Mouse (Mus musculus): ENCODE data around the gene Sh3rf3. TPM values are rescaled to one million over a fixed set of nuclear protein-coding genes. Genes with fewer than 3 reads are reported as not detected.

Gene Sh3rf3
- polyA plus RNA-seq, 1 experiment: 0.95 TPM

DNA sequence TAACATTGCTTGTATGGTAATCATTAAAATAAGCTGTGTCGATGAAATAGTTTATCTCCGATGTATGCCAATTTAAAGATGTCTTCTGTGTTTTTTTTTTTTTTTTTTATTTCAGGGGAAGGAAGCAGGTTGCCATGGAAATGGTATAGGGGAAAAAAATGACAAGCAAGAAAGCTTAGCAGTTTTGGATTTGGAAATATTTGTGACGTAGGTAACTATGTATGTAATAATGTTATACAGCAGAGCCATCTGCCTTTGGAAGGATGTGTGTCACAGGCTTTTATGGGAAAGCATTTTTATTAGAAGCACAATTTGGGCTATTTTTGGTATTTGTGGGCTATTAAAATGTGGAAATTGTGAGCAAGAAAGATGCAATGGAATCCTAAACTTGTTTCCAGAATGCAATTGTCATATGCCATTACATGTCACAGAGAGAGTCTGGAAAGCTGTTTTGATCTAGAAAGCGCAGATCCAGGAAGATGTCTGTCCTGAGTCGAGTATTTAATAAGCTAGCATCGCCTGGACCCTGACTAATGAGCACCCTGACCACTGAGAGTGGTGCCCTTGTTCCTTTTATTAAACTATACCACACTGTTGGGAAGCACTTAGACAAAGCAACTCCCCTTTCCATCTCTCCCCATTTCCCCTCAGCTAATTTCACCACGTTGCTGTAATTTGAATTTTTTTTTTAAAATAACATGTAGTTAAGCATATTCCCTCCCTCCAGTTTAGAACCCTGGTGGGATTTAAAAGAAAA, 58.8 kb downstream of the Sh3rf3 start:
- Histone ChIP-seq H3K4me3 (ENCODE audit: insufficient read depth, low read depth, low read length) (no peak overlapping the region), H3K27ac (replicated peaks; ENCODE audit: low read depth, low read length) (no peak overlapping the region), H3K4me1 (ENCODE audit: control insufficient read depth, insufficient read depth, insufficient read length, low read length) (no peaks in the 10 kb centered on the region)

GRCm38 (mm10) chr10:58877835-58878234, 64.7 kb downstream of the Sh3rf3 start:
- Histone ChIP-seq H3K27ac (replicated peaks; ENCODE audit: low read depth, low read length) (no peak overlapping the region), H3K4me1 (ENCODE audit: control insufficient read depth, insufficient read depth, insufficient read length, low read length) (no peaks in the 10 kb centered on the region; the same call in 1 of the 2 replicates), H3K4me3 (ENCODE audit: insufficient read depth, low read depth, low read length) (no peak overlapping the region)

DNA sequence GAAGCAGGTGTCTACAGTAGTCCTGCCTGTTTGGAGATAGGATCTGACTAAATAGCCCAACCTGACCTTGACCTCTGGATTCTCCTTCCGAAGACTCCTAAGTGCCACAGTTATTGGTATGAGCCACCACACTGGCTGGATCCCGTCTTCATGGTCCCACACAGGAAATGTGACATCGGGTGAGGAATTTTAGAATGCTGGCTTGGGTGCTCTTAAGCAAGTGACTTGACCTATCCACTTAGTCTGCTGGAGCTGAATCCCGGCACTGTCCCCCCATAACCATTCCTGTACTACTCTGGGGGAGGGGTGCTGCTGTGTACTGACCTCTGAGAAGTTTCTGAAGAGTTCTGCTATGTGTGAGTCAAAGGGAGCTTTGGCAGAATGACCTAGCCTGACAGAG, 65.5 kb downstream of the Sh3rf3 start:
- Histone ChIP-seq H3K4me3 (ENCODE audit: insufficient read depth, low read depth, low read length) (no peak overlapping the region), H3K27ac (replicated peaks; ENCODE audit: low read depth, low read length) (no peak overlapping the region), H3K4me1 (ENCODE audit: control insufficient read depth, insufficient read depth, insufficient read length, low read length) (no peaks in the 10 kb centered on the region; the same call in 1 of the 2 replicates)

GRCm38 (mm10) chr10:58882741-58883140, 69.6 kb downstream of the Sh3rf3 start:
- no peaks in the 10 kb centered on the region; the same call in 1 of the 2 replicates for H3K4me1 ChIP-seq (ENCODE audit: control insufficient read depth, insufficient read depth, insufficient read length, low read length)
- H3K4me3 ChIP-seq (ENCODE audit: insufficient read depth, low read depth, low read length): no peak overlapping the region

DNA sequence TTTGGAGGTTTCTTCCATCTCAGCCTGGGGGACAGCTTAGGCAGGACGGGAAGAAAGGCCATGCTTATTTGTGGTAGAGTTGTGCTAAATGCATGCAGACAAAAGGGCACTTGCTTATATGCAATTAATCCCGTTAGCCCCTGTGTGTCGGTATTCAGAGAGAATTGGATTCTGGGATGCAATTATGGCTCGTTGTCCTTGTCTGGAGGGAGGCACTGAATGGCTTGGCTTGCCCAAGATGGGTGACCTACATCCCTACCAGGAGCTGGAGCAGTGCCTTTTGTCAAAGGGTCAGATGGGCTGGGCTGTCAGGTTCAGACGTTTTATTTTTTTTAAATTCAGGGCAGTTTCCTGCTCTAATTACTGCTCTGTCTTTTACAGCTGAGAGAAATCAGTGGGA, 72.2 kb downstream of the Sh3rf3 start:
- H3K27ac ChIP-seq (replicated peaks; ENCODE audit: low read depth, low read length): no peak overlapping the region
- H3K4me3 ChIP-seq (ENCODE audit: insufficient read depth, low read depth, low read length): no peak overlapping the region
- H3K4me1 ChIP-seq (ENCODE audit: control insufficient read depth, insufficient read depth, insufficient read length, low read length): no peaks in the 10 kb centered on the region; the same call in 1 of the 2 replicates

More at GRCm38 (mm10) chr10:58882741-58883140, 69.6 kb downstream of the Sh3rf3 start:
- H3K27ac ChIP-seq (replicated peaks; ENCODE audit: low read depth, low read length): no peak overlapping the region

- no peaks in the 10 kb centered on the region; the same call in 1 of the 2 replicates for H3K4me1 ChIP-seq (ENCODE audit: control insufficient read depth, insufficient read depth, insufficient read length, low read length)
- no peak overlapping the region for H3K27ac ChIP-seq (replicated peaks; ENCODE audit: low read depth, low read length)
- H3K4me3 ChIP-seq (ENCODE audit: insufficient read depth, low read depth, low read length): no peak overlapping the region
Observed at GRCm38 (mm10) chr10:58885816-58886215, 72.7 kb downstream of the Sh3rf3 start.

DNA sequence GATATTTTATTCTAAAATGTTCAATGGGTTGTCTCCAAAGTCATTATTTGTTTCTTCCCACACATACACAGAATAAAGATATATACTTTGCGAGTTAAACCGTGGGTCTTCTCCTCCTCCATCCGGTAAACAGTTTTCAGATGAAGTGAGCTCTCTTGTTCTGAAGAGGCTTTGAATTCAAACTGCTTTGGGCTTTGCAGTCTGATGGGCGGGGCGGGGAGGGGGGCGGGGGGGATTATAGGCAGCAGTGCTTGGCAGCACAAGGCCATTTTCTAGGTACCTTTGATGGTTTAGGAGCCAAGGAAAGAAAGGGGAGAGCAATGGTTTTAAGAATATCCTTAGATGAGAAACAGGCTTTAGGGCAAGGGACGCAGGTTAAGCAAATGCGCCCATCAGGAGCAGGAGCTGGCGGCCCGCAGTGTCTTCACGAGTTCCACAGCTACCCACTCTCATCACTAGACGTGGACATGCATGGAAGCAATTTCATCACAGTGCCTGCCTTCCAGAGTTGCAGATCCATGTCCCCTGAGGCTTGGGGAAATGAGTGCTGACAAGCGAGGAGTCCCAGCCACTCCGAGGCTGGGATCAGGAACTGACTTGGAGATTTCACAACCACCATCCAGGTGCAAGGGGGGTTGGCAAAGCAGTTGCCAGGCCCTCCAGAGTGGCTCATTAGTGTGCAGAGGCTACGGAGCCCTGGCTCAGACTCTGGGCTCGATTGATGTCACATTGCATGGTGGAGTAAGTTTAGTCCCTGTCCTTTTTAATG, 77.7 kb downstream of the Sh3rf3 start:
- no peaks in the 10 kb centered on the region; the same call in 1 of the 2 replicates for H3K4me1 ChIP-seq (ENCODE audit: control insufficient read depth, insufficient read depth, insufficient read length, low read length)
- no peak overlapping the region for H3K4me3 ChIP-seq (ENCODE audit: insufficient read depth, low read depth, low read length)
- no peak overlapping the region for H3K27ac ChIP-seq (replicated peaks; ENCODE audit: low read depth, low read length)

GRCm38 (mm10) chr10:58895431-58895830, 82.3 kb downstream of the Sh3rf3 start:
- no peaks in the 10 kb centered on the region; the same call in 1 of the 2 replicates for H3K4me1 ChIP-seq (ENCODE audit: control insufficient read depth, insufficient read depth, insufficient read length, low read length)
- H3K27ac ChIP-seq (replicated peaks; ENCODE audit: low read depth, low read length): no peak overlapping the region
- no peak overlapping the region for H3K4me3 ChIP-seq (ENCODE audit: insufficient read depth, low read depth, low read length)

GRCm38 (mm10) chr10:58897009-58897543, 83.9 kb downstream of the Sh3rf3 start:
- no peak overlapping the region for H3K4me3 ChIP-seq (ENCODE audit: insufficient read depth, low read depth, low read length)
- no peak overlapping the region for H3K27ac ChIP-seq (replicated peaks; ENCODE audit: low read depth, low read length)
- H3K4me1 ChIP-seq (ENCODE audit: control insufficient read depth, insufficient read depth, insufficient read length, low read length): no peaks in the 10 kb centered on the region

DNA sequence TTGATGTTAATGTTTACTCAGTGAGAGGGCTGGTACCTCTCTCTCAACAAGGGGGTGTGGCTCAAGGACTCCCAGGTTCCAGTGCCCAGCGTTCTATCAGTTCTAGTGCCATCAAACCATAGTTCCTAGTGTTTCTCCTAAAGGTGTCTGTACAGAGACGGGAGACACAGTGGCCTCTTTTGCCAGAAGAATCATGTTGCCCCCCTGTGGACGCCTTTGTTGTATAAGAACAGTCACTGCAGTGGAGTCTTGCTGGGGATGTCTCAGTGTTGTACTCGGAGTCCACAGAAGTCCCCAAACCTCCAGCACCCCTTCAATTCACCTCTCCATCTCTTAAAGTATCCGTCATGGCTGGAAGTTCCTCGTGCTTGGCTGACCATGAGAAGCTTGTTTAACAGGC, 92.1 kb downstream of the Sh3rf3 start:
- no peak overlapping the region for H3K27ac ChIP-seq (replicated peaks; ENCODE audit: low read depth, low read length)
- no peak overlapping the region for H3K4me3 ChIP-seq (ENCODE audit: insufficient read depth, low read depth, low read length)
- H3K4me1 ChIP-seq (ENCODE audit: control insufficient read depth, insufficient read depth, insufficient read length, low read length): peaks cover 3% of the 10 kb centered on the region; the same call in 1 of the 2 replicates

DNA sequence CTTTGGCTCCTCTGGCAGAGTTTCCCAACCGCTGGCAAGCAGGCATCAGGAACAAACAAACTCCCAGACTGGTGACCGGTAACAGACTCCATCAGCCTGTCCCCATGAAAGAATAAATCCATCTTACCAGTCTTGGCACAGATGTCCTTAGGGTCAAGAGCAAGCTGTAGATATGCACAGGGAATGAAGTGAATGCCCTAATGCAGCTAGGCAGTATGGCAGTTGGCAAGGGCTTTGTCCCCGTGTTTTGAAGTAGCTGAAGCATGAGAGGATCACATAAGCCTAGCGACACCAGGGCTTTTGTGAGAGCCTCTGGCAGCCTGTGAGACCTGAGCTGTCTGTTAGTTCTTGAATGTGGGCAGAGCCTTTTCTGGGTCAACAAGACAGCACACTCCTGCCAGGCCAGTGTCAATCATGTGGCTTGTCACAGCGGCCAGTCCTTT, 93.9 kb downstream of the Sh3rf3 start:
- Histone ChIP-seq H3K4me1 (ENCODE audit: control insufficient read depth, insufficient read depth, insufficient read length, low read length) (peaks cover 3% of the 10 kb centered on the region; the same call in 1 of the 2 replicates), H3K27ac (replicated peaks; ENCODE audit: low read depth, low read length) (no peak overlapping the region), H3K4me3 (ENCODE audit: insufficient read depth, low read depth, low read length) (no peak overlapping the region)

- Histone ChIP-seq H3K4me1 (ENCODE audit: control insufficient read depth, insufficient read depth, insufficient read length, low read length) (no peaks in the 10 kb centered on the region), H3K27ac (replicated peaks; ENCODE audit: low read depth, low read length) (no peak overlapping the region), H3K4me3 (ENCODE audit: insufficient read depth, low read depth, low read length) (no peak overlapping the region)
Observed at GRCm38 (mm10) chr10:58908451-58908850, 95.3 kb downstream of the Sh3rf3 start.

GRCm38 (mm10) chr10:58915301-58916245, 102.4 kb downstream of the Sh3rf3 start:
- H3K27ac ChIP-seq (replicated peaks; ENCODE audit: low read depth, low read length): no peak overlapping the region

DNA sequence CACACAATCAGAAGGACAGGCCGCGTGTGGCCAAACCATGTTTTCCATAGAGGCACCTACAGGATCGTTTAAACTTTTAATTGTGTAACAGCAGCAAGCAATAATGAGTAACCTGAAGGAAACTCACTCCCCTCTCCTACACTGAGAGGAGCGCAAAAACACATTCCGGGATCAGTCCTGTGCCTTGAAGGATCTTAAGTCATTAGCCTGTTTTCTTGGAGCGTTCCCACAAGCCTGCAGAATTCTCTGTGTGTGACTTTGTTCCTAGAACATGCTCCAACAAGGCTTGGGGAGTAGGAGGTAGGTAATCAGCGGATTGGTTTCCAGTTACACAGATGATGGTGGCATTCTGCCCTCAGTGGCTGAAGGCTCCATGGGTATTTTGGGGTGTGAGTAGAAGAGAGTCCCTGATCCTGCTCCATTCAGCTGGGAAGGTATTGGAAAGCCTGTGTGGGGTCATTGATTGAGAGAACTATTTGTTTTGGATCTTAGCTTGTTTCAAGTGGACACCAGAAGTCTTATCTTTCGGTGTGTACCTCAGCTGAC, 108.6 kb downstream of the Sh3rf3 start:
- H3K4me3 ChIP-seq (ENCODE audit: insufficient read depth, low read depth, low read length): no peak overlapping the region
- H3K4me1 ChIP-seq (ENCODE audit: control insufficient read depth, insufficient read depth, insufficient read length, low read length): no peaks in the 10 kb centered on the region
- no peak overlapping the region for H3K27ac ChIP-seq (replicated peaks; ENCODE audit: low read depth, low read length)

More at GRCm38 (mm10) chr10:58915301-58916245, 102.4 kb downstream of the Sh3rf3 start:
- no peaks in the 10 kb centered on the region for H3K4me1 ChIP-seq (ENCODE audit: control insufficient read depth, insufficient read depth, insufficient read length, low read length)
- no peak overlapping the region for H3K4me3 ChIP-seq (ENCODE audit: insufficient read depth, low read depth, low read length)

All from brown adipose tissue, adult 24 weeks (tissue).